Mouse (Mus musculus) liver, postnatal 0 days (tissue): ENCODE results near the gene Tacc2. TPM values are rescaled to one million over a fixed set of nuclear protein-coding genes. Genes with fewer than 3 reads are reported as not detected.

Experiments
- ATAC-seq: fragments of 200-750 bp; cut with Nextera tagmentation; 2 replicates; pipeline ENCODE4 v1.8.0; 2017; ENCODE audit warnings: mild to moderate bottlenecking, moderate library complexity
- DNase-seq: peaks from one replicate; pipeline ENCODE4 v3.0.0-alpha.2; 2016
- H3K27ac ChIP-seq: fragments of 300-500 bp; sonication (generic); 2 replicates; pipeline ENCODE4 v1.5.1; 2014; ENCODE audit warnings: antibody characterized with exemption, moderate library complexity, mild to moderate bottlenecking, low read depth
- H3K27me3 ChIP-seq: fragments of 300-500 bp; sonication (generic); 2 replicates; pipeline ENCODE4 v1.6.1; 2014; ENCODE audit warnings: low read length, control low read depth, mixed read lengths; ENCODE audit not compliant: insufficient read depth
- H3K36me3 ChIP-seq: fragments of 300-500 bp; sonication (generic); replicated peaks from 2 replicates; pipeline ENCODE4 v1.6.1; 2014; ENCODE audit warnings: mild to moderate bottlenecking, control low read depth, low read length, moderate library complexity, mixed read lengths; ENCODE audit not compliant: insufficient read depth
- H3K4me1 ChIP-seq: fragments of 300-500 bp; sonication (generic); 2 replicates; pipeline ENCODE4 v1.6.1; 2014; ENCODE audit warnings: antibody characterized with exemption, mild to moderate bottlenecking, control low read depth; ENCODE audit not compliant: insufficient read depth
- H3K4me2 ChIP-seq: fragments of 300-500 bp; sonication (generic); 2 replicates; pipeline ENCODE4 v1.6.1; 2014; ENCODE audit warnings: low read depth, mild to moderate bottlenecking, low read length, moderate library complexity, mixed read lengths
- H3K4me3 ChIP-seq: fragments of 300-500 bp; sonication (generic); 2 replicates; pipeline ENCODE4 v1.5.1; 2014; ENCODE audit warnings: low read depth, low read length
- H3K9ac ChIP-seq: fragments of 300-500 bp; sonication (generic); replicated peaks from 2 replicates; pipeline ENCODE4 v1.6.1; 2014; ENCODE audit warnings: mild to moderate bottlenecking, moderate library complexity
- H3K9me3 ChIP-seq: fragments of 300-500 bp; sonication (generic); 2 replicates; pipeline ENCODE4 v1.6.1; 2016; ENCODE audit warnings: mild to moderate bottlenecking, control low read depth, low read length, mixed read lengths
- CTCF ChIP-seq: sonication (generic); IDR thresholded peaks from 2 replicates; pipeline ENCODE4 v1.5.1; 2016; ENCODE audit warnings: antibody characterized with exemption, low read depth
- EP300 ChIP-seq: IDR thresholded peaks from 2 replicates; pipeline ENCODE4 v1.6.1; 2016; ENCODE audit warnings: antibody characterized with exemption, low read depth, mild to moderate bottlenecking
- WGBS: fragments of 180-500 bp; shearing (Covaris S2); extraction: QIAGEN DNeasy Blood & Tissue Kit; methylation state at CpG from one replicate; pipeline ENCODE4 v1.1.7; 2014; ENCODE audit not compliant: insufficient replicate concordance; 5-methylcytosine and 5-hydroxymethylcytosine counted together
- polyA plus RNA-seq: library from polyadenylated mRNA; unstranded; fragments of >200 nt; fragmentation: Nextera tagmentation; extraction: Ambion mirVana; gene quantifications from 2 replicates; pipeline ENCODE4 v1.2.1, GENCODE M21; 2015

The Tacc2 gene
- polyA plus RNA-seq, 1 experiment from 2014 or later: 3.5 TPM

GRCm38 (mm10) chr7:130604390-130604789 is 27.2 kb downstream of the Tacc2 start:
- Histone ChIP-seq H3K4me1 (no peaks in the 10 kb centered on the region), H3K9me3 (no peaks in the 10 kb centered on the region), H3K9ac (no peak overlapping the region), H3K36me3 (0 out of 2 replicates have a peak, but pooled peaks cover 2% of the 10 kb centered on the region), H3K27me3 (no peaks in the 10 kb centered on the region), H3K4me2 (no peak overlapping the region), H3K4me3 (no peak overlapping the region), H3K27ac (no peak overlapping the region)
- no peak for TF ChIP-seq CTCF
- no peak for TF ChIP-seq EP300
- ATAC-seq (no peak), DNase-seq (no peak)
- 71% methylated on average over 2 of the region's 2 CpGs for WGBS

GRCm38 (mm10) chr7:130605111-130605510 is 27.9 kb downstream of the Tacc2 start:
- H3K27me3 ChIP-seq: no peaks in the 10 kb centered on the region
- H3K9me3 ChIP-seq: no peaks in the 10 kb centered on the region
- no peak overlapping the region for H3K4me2 ChIP-seq
- ATAC-seq (no peak), DNase-seq (no peak)
- H3K27ac ChIP-seq: no peak overlapping the region
- H3K4me3 ChIP-seq: no peak overlapping the region
- H3K36me3 ChIP-seq: 0 out of 2 replicates have a peak, but pooled peaks cover 2% of the 10 kb centered on the region
- TF ChIP-seq EP300 (no peak), CTCF (peak; percentile 77)
- 24% methylated on average over 6 of the region's 6 CpGs for WGBS
- H3K4me1 ChIP-seq: no peaks in the 10 kb centered on the region
- H3K9ac ChIP-seq: no peak overlapping the region

GRCm38 (mm10) chr7:130606958-130607357 is 29.7 kb downstream of the Tacc2 start:
- DNase-seq (no peak), ATAC-seq (no peak)

GRCm38 (mm10) chr7:130613973-130614372 is 36.7 kb downstream of the Tacc2 start:
- Histone ChIP-seq H3K9ac (no peak overlapping the region), H3K36me3 (no peaks in the 10 kb centered on the region), H3K4me2 (no peak overlapping the region), H3K4me3 (no peak overlapping the region), H3K27me3 (no peaks in the 10 kb centered on the region), H3K4me1 (no peaks in the 10 kb centered on the region), H3K9me3 (no peaks in the 10 kb centered on the region), H3K27ac (no peak overlapping the region)
- 69% methylated on average over 4 of the region's 4 CpGs for WGBS
- ATAC-seq (no peak), DNase-seq (no peak)
- TF ChIP-seq EP300: no peak
- TF ChIP-seq CTCF: no peak

More at GRCm38 (mm10) chr7:130606958-130607357, 29.7 kb downstream of the Tacc2 start:
- Histone ChIP-seq H3K27me3 (no peaks in the 10 kb centered on the region), H3K4me2 (no peak overlapping the region), H3K9me3 (no peaks in the 10 kb centered on the region), H3K4me3 (no peak overlapping the region), H3K4me1 (no peaks in the 10 kb centered on the region), H3K9ac (no peak overlapping the region), H3K36me3 (0 out of 2 replicates have a peak, but pooled peaks cover 2% of the 10 kb centered on the region), H3K27ac (no peak overlapping the region)
- TF ChIP-seq CTCF (no peak), EP300 (no peak)
- 75% methylated on average over 4 of the region's 4 CpGs for WGBS

- TF ChIP-seq EP300: no peak
- TF ChIP-seq CTCF: no peak
- 87% methylated on average over 3 of the region's 3 CpGs for WGBS
- Histone ChIP-seq H3K4me1 (no peaks in the 10 kb centered on the region), H3K9me3 (no peaks in the 10 kb centered on the region), H3K4me2 (no peak overlapping the region), H3K27me3 (no peaks in the 10 kb centered on the region), H3K36me3 (no peaks in the 10 kb centered on the region), H3K9ac (no peak overlapping the region), H3K27ac (no peak overlapping the region), H3K4me3 (no peak overlapping the region)
- DNase-seq (no peak), ATAC-seq (no peak)
Observed at GRCm38 (mm10) chr7:130617591-130617990, 40.4 kb downstream of the Tacc2 start.

- 68% methylated on average over 2 of the region's 2 CpGs for WGBS
- no peak for ATAC-seq
Observed at GRCm38 (mm10) chr7:130621068-130621467, 43.8 kb downstream of the Tacc2 start.

More at GRCm38 (mm10) chr7:130621068-130621467, 43.8 kb downstream of the Tacc2 start:
- Histone ChIP-seq H3K36me3 (no peaks in the 10 kb centered on the region; the same call in 1 of the 2 replicates), H3K27ac (no peak overlapping the region), H3K4me2 (no peak overlapping the region), H3K27me3 (no peaks in the 10 kb centered on the region), H3K4me3 (no peak overlapping the region), H3K9me3 (no peaks in the 10 kb centered on the region), H3K9ac (no peak overlapping the region), H3K4me1 (no peaks in the 10 kb centered on the region)
- DNase-seq: no peak
- no peak for TF ChIP-seq CTCF
- no peak for TF ChIP-seq EP300
